Mouse (Mus musculus) spleen, adult 2 months (tissue): ENCODE measurements around the gene Mrgprh. TPM values are rescaled to one million over a fixed set of nuclear protein-coding genes. Genes with fewer than 3 reads are reported as not detected.

Source experiments
- DNase-seq, 2 experiments: peaks; one replicate each; pipeline versions ENCODE4 v3.0.0 to v3.0.0-alpha.2; 2012 to 2021; ENCODE audit warnings: low spot score in 2 of 2, low read depth in 1 of 2
- H3K27ac ChIP-seq: fragments of 200-500 bp; 2 replicates; pipeline ENCODE4 v1.5.1; 2012; ENCODE audit warnings: low read length, inconsistent platforms; ENCODE audit not compliant: insufficient read depth
- H3K27me3 ChIP-seq: fragments of 200-500 bp; 2 replicates; pipeline ENCODE4 v1.6.1; 2012; ENCODE audit warnings: mild to moderate bottlenecking, moderate library complexity, low read length, inconsistent platforms; ENCODE audit not compliant: control insufficient read depth, insufficient read depth
- H3K36me3 ChIP-seq: fragments of 200-500 bp; 2 replicates; pipeline ENCODE4 v1.6.1; 2012; ENCODE audit warnings: mild to moderate bottlenecking, low read length, inconsistent platforms; ENCODE audit not compliant: control insufficient read depth, insufficient read depth
- H3K4me1 ChIP-seq: fragments of 200-500 bp; 2 replicates; pipeline ENCODE4 v1.6.1; 2011; ENCODE audit warnings: inconsistent platforms; ENCODE audit not compliant: control insufficient read depth, insufficient read depth, insufficient read length
- H3K4me3 ChIP-seq: fragments of 200-500 bp; 2 replicates; pipeline ENCODE4 v1.5.1; 2011; ENCODE audit warnings: mild to moderate bottlenecking, inconsistent platforms; ENCODE audit not compliant: insufficient read depth, insufficient read length; ENCODE audit errors: extremely low read depth
- CTCF ChIP-seq: fragments of 200-500 bp; IDR thresholded peaks from 2 replicates; pipeline ENCODE4 v1.5.1; 2011; ENCODE audit warnings: mild to moderate bottlenecking, inconsistent platforms; ENCODE audit not compliant: insufficient read depth, insufficient read length, insufficient replicate concordance; ENCODE audit errors: extremely low read depth
- POLR2A ChIP-seq: fragments of 200-500 bp; IDR thresholded peaks from 2 replicates; pipeline ENCODE4 v1.6.1; 2011; ENCODE audit warnings: low read depth, low read length, inconsistent platforms
- WGBS: fragments of 180-500 bp; shearing (Covaris S2); methylation state at CpG from one replicate; pipeline ENCODE4 v1.1.7; 2018; 5-methylcytosine and 5-hydroxymethylcytosine counted together
- polyA plus RNA-seq: library from polyadenylated mRNA; depleted of rRNA; stranded (reverse); fragments of >200 nt; gene quantifications from 2 replicates; pipeline ENCODE4 v1.2.3, GENCODE M21; 2012

Mrgprh gene
- polyA plus RNA-seq, 1 experiment, result not detected

GRCm38 (mm10) chr17:12866853-12867252 is 9.0 kb upstream of the Mrgprh start:
- Histone ChIP-seq H3K27ac (no peak overlapping the region), H3K4me1 (no peaks in the 10 kb centered on the region), H3K36me3 (no peaks in the 10 kb centered on the region), H3K4me3 (no peak overlapping the region), H3K27me3 (peaks cover 2% of the 10 kb centered on the region; the same call in 1 of the 2 replicates)
- no peak for DNase-seq
- WGBS, result 82% methylated on average over 10 of the region's 10 CpGs
- no peak for TF ChIP-seq POLR2A
- TF ChIP-seq CTCF, result no peak

GRCm38 (mm10) chr17:12868043-12868442 is 7.8 kb upstream of the Mrgprh start, which contains the start of gene Mas1:
Mas1 (minus strand) TSS chr17:12868143.
- WGBS, result 73% methylated on average over 2 of the region's 2 CpGs
- no peaks in the 10 kb centered on the region for H3K36me3 ChIP-seq
- no peaks in the 10 kb centered on the region for H3K4me1 ChIP-seq
- no peak within 1 kb of the TSS for H3K4me3 ChIP-seq
- TF ChIP-seq CTCF (no peak), POLR2A (no peak)
- DNase-seq, result no peak
- peaks cover 2% of the 10 kb centered on the region; the same call in 1 of the 2 replicates for H3K27me3 ChIP-seq
- no peak within 1 kb of the TSS for H3K27ac ChIP-seq

- DNase-seq, result no peak
- WGBS, result 30% methylated on average over 4 of the region's 4 CpGs
- TF ChIP-seq CTCF (no peak), POLR2A (no peak)
- Histone ChIP-seq H3K27me3 (peaks cover 2% of the 10 kb centered on the region; the same call in 1 of the 2 replicates), H3K36me3 (no peaks in the 10 kb centered on the region), H3K4me3 (no peak overlapping the region), H3K27ac (no peak overlapping the region), H3K4me1 (no peaks in the 10 kb centered on the region)
These were observed 7.2 kb upstream of the Mrgprh start for GRCm38 (mm10) chr17:12868640-12869039.

- TF ChIP-seq POLR2A (no peak), CTCF (no peak)
- WGBS, result 22% methylated on average over 16 of the region's 16 CpGs
- DNase-seq, result no peak
- Histone ChIP-seq H3K4me3 (no peak overlapping the region), H3K36me3 (no peaks in the 10 kb centered on the region), H3K4me1 (no peaks in the 10 kb centered on the region), H3K27me3 (peaks cover 2% of the 10 kb centered on the region; the same call in 1 of the 2 replicates), H3K27ac (no peak overlapping the region)
These were observed 3.4 kb upstream of the Mrgprh start for GRCm38 (mm10) chr17:12872275-12873028.

- no peaks in the 10 kb centered on the region for H3K27me3 ChIP-seq
- no peaks in the 10 kb centered on the region for H3K36me3 ChIP-seq
- no peak overlapping the region for H3K27ac ChIP-seq
- H3K4me1 ChIP-seq, result no peaks in the 10 kb centered on the region
- DNase-seq, result peak; percentile 50 to 68
- 2% methylated on average over 14 of the region's 14 CpGs for WGBS
- H3K4me3 ChIP-seq, result no peak overlapping the region
- TF ChIP-seq POLR2A (no peak), CTCF (peak; percentile 61; the same call in 1 of the 2 replicates)
These were observed 4.3 kb downstream of the Mrgprh start for GRCm38 (mm10) chr17:12880178-12880577.

- Histone ChIP-seq H3K4me1 (no peaks in the 10 kb centered on the region), H3K27ac (no peak overlapping the region), H3K36me3 (no peaks in the 10 kb centered on the region), H3K4me3 (no peak overlapping the region), H3K27me3 (no peaks in the 10 kb centered on the region)
- no peak for DNase-seq
- 91% methylated on average over 1 of the region's 1 CpGs for WGBS
- TF ChIP-seq POLR2A (no peak), CTCF (no peak)
These were observed 5.4 kb downstream of the Mrgprh start for GRCm38 (mm10) chr17:12881216-12881615.

GRCm38 (mm10) chr17:12886620-12887019 is 10.8 kb downstream of the Mrgprh start:
- Histone ChIP-seq H3K36me3 (no peaks in the 10 kb centered on the region), H3K4me3 (no peak overlapping the region), H3K27ac (no peak overlapping the region), H3K27me3 (no peaks in the 10 kb centered on the region), H3K4me1 (no peaks in the 10 kb centered on the region)
- TF ChIP-seq CTCF, result no peak
- no peak for TF ChIP-seq POLR2A
- WGBS, result 33% methylated on average over 6 of the region's 6 CpGs
- no peak for DNase-seq
